Mouse (Mus musculus) stomach, embryonic 16.5 days (tissue): ENCODE measurements around the gene Dhrs13. TPM values are rescaled to one million over a fixed set of nuclear protein-coding genes. Genes with fewer than 3 reads are reported as not detected.

Experiments
- ATAC-seq: fragments of 200-750 bp; cut with Nextera tagmentation; 2 replicates; pipeline ENCODE4 v1.8.0; 2017; ENCODE audit warnings: moderate number of reproducible peaks, moderate TSS enrichment; ENCODE audit not compliant: insufficient read depth, low FRiP score
- H3K27ac ChIP-seq: fragments of 300-500 bp; sonication (generic); 2 replicates; pipeline ENCODE4 v1.5.1; 2014; ENCODE audit warnings: low read length
- H3K27me3 ChIP-seq: fragments of 300-500 bp; sonication (generic); 2 replicates; pipeline ENCODE4 v1.6.1; 2014; ENCODE audit warnings: low read length, control low read depth, mixed read lengths; ENCODE audit not compliant: control insufficient read depth, insufficient read depth
- H3K36me3 ChIP-seq: fragments of 300-500 bp; sonication (generic); 2 replicates; pipeline ENCODE4 v1.6.1; 2014; ENCODE audit warnings: low read length; ENCODE audit not compliant: control insufficient read depth, insufficient read depth
- H3K4me1 ChIP-seq: fragments of 300-500 bp; sonication (generic); 2 replicates; pipeline ENCODE4 v1.6.1; 2014; ENCODE audit warnings: low read length, control low read depth, mixed read lengths; ENCODE audit not compliant: control insufficient read depth, insufficient read depth
- H3K4me2 ChIP-seq: fragments of 300-500 bp; sonication (generic); 2 replicates; pipeline ENCODE4 v1.6.1; 2014; ENCODE audit warnings: low read depth, low read length, mixed read lengths
- H3K4me3 ChIP-seq: fragments of 300-500 bp; sonication (generic); replicated peaks from 2 replicates; pipeline ENCODE4 v1.5.1; 2014; ENCODE audit warnings: mild to moderate bottlenecking, low read length
- H3K9ac ChIP-seq: fragments of 300-500 bp; sonication (generic); 2 replicates; pipeline ENCODE4 v1.6.1; 2014; ENCODE audit warnings: low read length
- H3K9me3 ChIP-seq: fragments of 300-500 bp; sonication (generic); replicated peaks from 2 replicates; pipeline ENCODE4 v1.6.1; 2016; ENCODE audit warnings: low read length, control low read depth; ENCODE audit not compliant: control insufficient read depth
- WGBS: fragments of 180-500 bp; shearing (Covaris S2); extraction: QIAGEN DNeasy Blood & Tissue Kit; methylation state at CpG from one replicate; pipeline ENCODE4 v1.1.7; 2014; 5-methylcytosine and 5-hydroxymethylcytosine counted together
- polyA plus RNA-seq: library from polyadenylated mRNA; unstranded; fragments of >200 nt; fragmentation: Nextera tagmentation; extraction: Ambion mirVana; gene quantifications from 2 replicates; pipeline ENCODE4 v1.2.1, GENCODE M21; 2015

Gene Dhrs13
- polyA plus RNA-seq, 1 experiment from 2014 or later: 13.8 TPM

DNA sequence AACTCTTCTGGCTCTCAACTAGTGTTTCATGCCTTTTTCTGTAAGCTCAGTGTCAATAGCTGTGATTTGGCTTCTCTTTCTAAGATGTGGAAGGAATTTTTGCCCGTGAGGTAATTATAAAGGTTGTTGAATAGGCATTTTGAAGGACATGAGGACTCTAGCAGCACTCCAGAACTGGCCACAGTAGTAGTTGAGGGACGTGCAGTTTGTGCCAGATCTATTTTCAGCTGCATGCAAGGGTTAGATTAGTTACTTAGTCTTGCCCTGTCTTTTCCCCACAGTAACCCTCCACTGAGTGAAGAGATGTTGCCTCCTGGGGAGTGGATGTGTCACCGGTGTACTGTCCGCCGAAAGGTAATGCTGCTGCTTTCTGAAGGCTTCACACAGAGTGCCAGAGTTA, 25.6 kb upstream of the Dhrs13 start:
- H3K4me3 ChIP-seq: no peak overlapping the region
- H3K4me1 ChIP-seq: no peaks in the 10 kb centered on the region
- no peaks in the 10 kb centered on the region for H3K9me3 ChIP-seq
- no peak overlapping the region for H3K27ac ChIP-seq
- H3K9ac ChIP-seq: no peak overlapping the region
- ATAC-seq: no peak
- no peaks in the 10 kb centered on the region for H3K27me3 ChIP-seq
- H3K36me3 ChIP-seq: peaks cover 37% of the 10 kb centered on the region
- WGBS: 87% methylated on average over 5 of the region's 5 CpGs
- no peak overlapping the region for H3K4me2 ChIP-seq

DNA sequence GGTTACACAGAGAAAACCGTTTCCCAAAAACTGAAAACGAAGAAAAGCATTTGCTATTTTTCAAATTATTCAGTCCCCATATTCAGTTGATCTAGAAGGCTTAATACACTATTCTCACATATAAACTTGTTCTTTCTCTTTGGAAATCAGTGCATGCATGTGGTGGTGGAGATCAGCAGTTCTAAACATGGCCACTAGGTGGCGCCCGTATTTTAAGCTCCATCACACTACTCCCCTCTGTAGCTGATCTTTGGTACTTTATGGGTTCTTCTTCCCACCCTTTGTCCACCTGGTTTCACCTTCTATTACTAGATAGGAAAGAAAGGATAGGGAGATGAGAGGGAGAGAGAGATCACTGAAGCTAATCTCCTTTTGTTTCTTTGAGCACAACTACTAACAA, 12.4 kb upstream of the Dhrs13 start:
- no peaks in the 10 kb centered on the region for H3K4me1 ChIP-seq
- H3K4me2 ChIP-seq: no peak overlapping the region
- H3K27me3 ChIP-seq: no peaks in the 10 kb centered on the region
- H3K36me3 ChIP-seq: peaks cover 40% of the 10 kb centered on the region
- no peak overlapping the region for H3K4me3 ChIP-seq
- H3K9me3 ChIP-seq: no peaks in the 10 kb centered on the region
- H3K27ac ChIP-seq: no peak overlapping the region
- peak; percentile 69; the same call in 1 of the 2 replicates for ATAC-seq
- 11% methylated on average over 4 of the region's 4 CpGs for WGBS
- H3K9ac ChIP-seq: no peak overlapping the region

- Histone ChIP-seq H3K36me3 (peaks cover 42% of the 10 kb centered on the region), H3K9ac (no peak overlapping the region), H3K27me3 (no peaks in the 10 kb centered on the region), H3K4me2 (no peak overlapping the region), H3K4me1 (no peaks in the 10 kb centered on the region), H3K27ac (no peak overlapping the region), H3K9me3 (no peaks in the 10 kb centered on the region), H3K4me3 (no peak overlapping the region)
- no peak for ATAC-seq
- 82% methylated on average over 8 of the region's 8 CpGs for WGBS
These were observed 8.5 kb upstream of the Dhrs13 start for GRCm38 (mm10) chr11:78023607-78024006.

DNA sequence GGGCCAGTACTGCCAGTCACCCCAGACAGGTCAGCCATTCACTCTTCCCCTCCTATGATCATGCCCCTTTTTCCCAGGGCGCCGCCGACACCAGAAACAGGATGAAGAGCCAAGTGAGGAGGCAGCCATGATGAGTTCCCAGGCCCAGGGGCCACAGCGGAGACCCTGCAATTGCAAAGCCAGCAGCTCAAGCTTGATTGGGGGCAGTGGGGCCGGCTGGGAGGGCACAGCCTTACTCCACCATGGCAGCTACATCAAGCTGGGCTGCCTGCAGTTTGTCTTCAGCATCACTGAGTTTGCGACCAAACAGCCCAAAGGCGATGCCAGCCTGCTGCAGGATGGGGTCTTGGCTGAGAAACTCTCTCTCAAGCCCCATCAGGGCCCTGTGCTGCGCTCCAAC, 2.8 kb upstream of the Dhrs13 start:
- no peaks in the 10 kb centered on the region for H3K9me3 ChIP-seq
- H3K27me3 ChIP-seq: no peaks in the 10 kb centered on the region
- no peak overlapping the region for H3K27ac ChIP-seq
- peaks cover 22% of the 10 kb centered on the region for H3K36me3 ChIP-seq
- H3K9ac ChIP-seq: no peak overlapping the region
- no peak overlapping the region for H3K4me2 ChIP-seq
- WGBS: 90% methylated on average over 8 of the region's 8 CpGs
- no peak for ATAC-seq
- no peak overlapping the region for H3K4me3 ChIP-seq
- peaks cover 12% of the 10 kb centered on the region for H3K4me1 ChIP-seq

GRCm38 (mm10) chr11:78030600-78030999, 1.5 kb upstream of the Dhrs13 start:
- no peak overlapping the region for H3K4me3 ChIP-seq
- no peaks in the 10 kb centered on the region for H3K27me3 ChIP-seq
- H3K9me3 ChIP-seq: no peaks in the 10 kb centered on the region
- H3K4me2 ChIP-seq: no peak overlapping the region
- H3K27ac ChIP-seq: no peak overlapping the region; the same call in 1 of the 2 replicates
- peaks cover 12% of the 10 kb centered on the region for H3K4me1 ChIP-seq
- 0 out of 2 replicates have a peak, but pooled peaks cover 11% of the 10 kb centered on the region for H3K36me3 ChIP-seq
- WGBS: 67% methylated on average over 2 of the region's 2 CpGs
- no peak for ATAC-seq
- H3K9ac ChIP-seq: no peak overlapping the region

DNA sequence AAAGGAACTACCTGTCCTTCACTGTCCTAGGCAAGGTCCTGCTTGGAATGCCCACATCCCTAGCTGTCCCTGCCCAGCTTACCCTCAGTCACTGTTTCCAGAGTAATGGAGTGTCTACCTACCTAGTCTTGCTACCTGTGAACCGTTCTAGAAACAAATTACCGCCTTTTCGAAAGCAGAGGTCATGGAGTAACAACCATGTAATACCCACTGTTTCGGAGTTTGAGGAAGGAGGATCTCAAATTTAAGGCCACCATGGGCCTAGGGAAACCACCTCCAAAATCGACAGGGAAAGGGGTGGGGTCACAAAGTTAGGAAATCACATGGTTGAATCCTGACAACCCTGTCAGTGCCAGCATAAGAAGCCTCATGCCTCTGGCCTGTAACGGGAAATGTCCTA, 691 bp upstream of the Dhrs13 start:
- H3K27ac ChIP-seq: peak overlapping the region; percentile 86; the same call in 1 of the 2 replicates
- H3K9ac ChIP-seq: peak overlapping the region; percentile 51
- H3K9me3 ChIP-seq: no peaks in the 10 kb centered on the region
- ATAC-seq: no peak
- H3K4me3 ChIP-seq: peak overlapping the region; percentile 73
- H3K4me1 ChIP-seq: peaks cover 12% of the 10 kb centered on the region
- H3K27me3 ChIP-seq: no peaks in the 10 kb centered on the region
- H3K36me3 ChIP-seq: 0 out of 2 replicates have a peak, but pooled peaks cover 7% of the 10 kb centered on the region
- peak overlapping the region; percentile 85 for H3K4me2 ChIP-seq
- WGBS: 39% methylated on average over 6 of the region's 6 CpGs

GRCm38 (mm10) chr11:78032809-78033195, 722 bp downstream of the Dhrs13 start:
- Histone ChIP-seq H3K27ac (no peak overlapping the region; the same call in 1 of the 2 replicates), H3K4me1 (peaks cover 15% of the 10 kb centered on the region)
- WGBS: 9% methylated on average over 5 of the region's 5 CpGs

DNA sequence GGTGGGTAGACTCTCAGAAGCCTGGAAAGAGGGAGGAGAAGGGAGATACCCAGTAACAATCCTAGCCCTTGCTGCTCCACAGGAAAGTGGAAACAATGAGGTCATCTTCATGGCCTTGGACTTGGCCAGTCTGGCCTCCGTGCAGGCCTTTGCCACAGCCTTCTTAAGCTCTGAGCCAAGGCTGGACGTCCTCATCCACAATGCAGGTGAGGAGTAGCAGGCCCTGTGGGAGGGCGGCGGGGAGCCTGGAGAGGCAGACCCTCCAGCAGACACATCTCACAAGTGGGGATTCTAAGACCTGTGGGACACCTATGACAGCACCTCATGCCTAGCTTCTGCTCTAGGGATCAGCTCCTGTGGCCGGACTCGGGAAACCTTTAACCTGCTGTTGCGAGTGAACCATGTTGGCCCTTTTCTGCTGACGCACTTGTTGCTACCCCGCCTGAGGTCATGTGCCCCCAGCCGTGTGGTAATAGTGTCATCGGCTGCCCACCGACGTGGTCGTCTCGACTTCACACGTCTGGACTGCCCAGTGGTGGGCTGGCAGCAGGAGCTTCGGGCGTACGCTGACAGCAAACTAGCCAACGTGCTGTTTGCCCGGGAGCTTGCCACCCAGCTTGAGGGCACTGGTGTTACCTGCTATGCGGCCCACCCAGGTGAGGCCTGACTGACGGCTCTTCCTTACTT, 2.0 kb downstream of the Dhrs13 start:
- peaks cover 25% of the 10 kb centered on the region for H3K4me1 ChIP-seq
- H3K36me3 ChIP-seq: no peaks in the 10 kb centered on the region
- no peak for ATAC-seq

More at GRCm38 (mm10) chr11:78032809-78033195, 722 bp downstream of the Dhrs13 start:
- Histone ChIP-seq H3K27me3 (no peaks in the 10 kb centered on the region), H3K9me3 (no peaks in the 10 kb centered on the region), H3K9ac (peak overlapping the region; percentile 87), H3K36me3 (no peaks in the 10 kb centered on the region), H3K4me2 (peak overlapping the region; percentile 85), H3K4me3 (peak overlapping the region; percentile 73)
- no peak for ATAC-seq

DNA sequence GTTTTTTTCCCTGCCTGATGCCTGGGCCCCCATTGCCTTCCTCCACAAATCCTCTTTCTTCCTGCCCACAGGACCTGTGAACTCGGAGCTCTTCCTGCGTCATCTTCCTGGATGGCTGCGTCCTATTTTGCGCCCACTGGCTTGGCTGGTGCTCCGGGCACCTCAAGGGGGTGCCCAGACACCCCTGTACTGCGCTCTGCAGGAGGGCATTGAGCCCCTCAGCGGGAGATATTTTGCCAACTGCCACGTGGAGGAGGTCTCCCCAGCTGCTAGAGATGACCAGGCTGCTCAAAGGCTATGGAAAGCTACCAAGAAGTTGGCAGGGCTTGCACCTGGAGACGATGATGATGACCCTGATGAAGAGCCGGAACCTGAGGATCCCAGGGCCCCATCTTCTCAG, 4.7 kb downstream of the Dhrs13 start:
- no peaks in the 10 kb centered on the region for H3K36me3 ChIP-seq
- ATAC-seq: no peak
- no peak overlapping the region for H3K4me3 ChIP-seq
- H3K9me3 ChIP-seq: no peaks in the 10 kb centered on the region
- H3K4me2 ChIP-seq: no peak overlapping the region
- peaks cover 23% of the 10 kb centered on the region for H3K4me1 ChIP-seq
- no peak overlapping the region for H3K27ac ChIP-seq
- H3K9ac ChIP-seq: no peak overlapping the region
- no peaks in the 10 kb centered on the region for H3K27me3 ChIP-seq
- WGBS: 88% methylated on average over 10 of the region's 10 CpGs

More for the DNA sequence above, 2.0 kb downstream of the Dhrs13 start:
- H3K27me3 ChIP-seq: no peaks in the 10 kb centered on the region
- no peak overlapping the region for H3K4me2 ChIP-seq
- 94% methylated on average over 23 of the region's 23 CpGs for WGBS
- H3K9me3 ChIP-seq: no peaks in the 10 kb centered on the region
- H3K9ac ChIP-seq: no peak overlapping the region
- no peak overlapping the region for H3K4me3 ChIP-seq
- no peak overlapping the region for H3K27ac ChIP-seq
